Mouse (Mus musculus) testis, adult 2 months (tissue): ENCODE measurements around the gene Pitpnm1.

ENCODE experiments used
- CTCF ChIP-seq: fragments of 200-500 bp; IDR thresholded peaks from 2 replicates; pipeline ENCODE4 v1.5.1; 2012; ENCODE audit warnings: low read depth, mild to moderate bottlenecking, inconsistent platforms, low read length, moderate library complexity; ENCODE audit not compliant: control insufficient read depth, insufficient read depth, insufficient replicate concordance
- POLR2A ChIP-seq: fragments of 200-500 bp; IDR thresholded peaks from 2 replicates; pipeline ENCODE4 v1.6.1; 2012; ENCODE audit warnings: low read depth, mild to moderate bottlenecking, inconsistent platforms, low read length, moderate library complexity; ENCODE audit not compliant: control insufficient read depth

DNA sequence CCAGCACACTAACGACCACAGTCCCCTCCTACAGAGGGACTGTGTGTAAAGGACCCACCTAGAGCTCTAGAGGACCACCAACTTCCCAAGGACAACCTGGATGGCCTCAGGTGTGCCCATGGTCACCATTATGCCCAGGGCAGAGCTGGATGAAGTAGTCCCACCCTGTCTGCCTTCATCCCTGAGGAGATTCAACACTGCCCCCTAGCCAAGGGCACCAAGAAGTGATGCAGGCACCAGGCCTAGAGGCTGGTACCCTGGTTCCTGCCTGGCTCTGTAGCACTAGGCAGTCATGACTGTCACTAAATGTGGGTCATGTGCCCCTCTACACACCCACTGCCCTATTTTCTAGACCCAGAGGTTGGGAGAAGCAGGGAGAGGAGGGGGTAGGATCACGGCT lies 32.0 kb downstream of the Pitpnm1 start:
- TF ChIP-seq POLR2A (no peak), CTCF (peak; percentile 9; the same call in 1 of the 2 replicates)
